9 mouse cellular contexts compared by ENCODE assay signal in genomic region chr12:33956576-33957399, GRCm38 (mm10). TPM values are rescaled to one million over a fixed set of nuclear protein-coding genes. Genes with fewer than 3 reads are reported as not detected.
DNase-seq lines count a peak whose midpoint lies in the region; ATAC-seq and TF ChIP-seq lines count a peak whose summit lies in the region.
"Had no signal": no experiment of that assay in that cellular context is flagged by ENCODE, and none has a peak within 500 bp of the region (broad histone marks: within the 10 kb centered on the region; RNA-seq: fewer than 3 reads in every experiment).

No protein-coding gene starts in this region.

- H3K36me3 ChIP-seq in lung, embryonic 15.5 days: no peaks in the 10 kb centered on the region
- no peaks in the 10 kb centered on the region for H3K36me3 ChIP-seq in heart, embryonic 13.5 days
- no peaks in the 10 kb centered on the region for H3K36me3 ChIP-seq in liver, embryonic 14.5 days (replicated peaks; ENCODE audit: control insufficient read depth, insufficient read depth, low read depth)

- peaks cover 86% of the 10 kb centered on the region for H3K27me3 ChIP-seq in lung, embryonic 15.5 days
- H3K27me3 ChIP-seq in heart, embryonic 13.5 days (replicated peaks): peaks cover 81% of the 10 kb centered on the region
- H3K27me3 ChIP-seq in liver, embryonic 14.5 days (ENCODE audit: control insufficient read depth, insufficient read depth, low read length): peaks cover 66% of the 10 kb centered on the region

- no peak overlapping the region for H3K27ac ChIP-seq in lung, embryonic 15.5 days
- H3K27ac ChIP-seq in brown adipose tissue, adult 24 weeks (replicated peaks; ENCODE audit: low read depth, low read length): peak overlapping the region; percentile 80
- peak overlapping the region; percentile 78 for H3K27ac ChIP-seq in heart, embryonic 13.5 days (replicated peaks)
- no peak overlapping the region for H3K27ac ChIP-seq in liver, embryonic 14.5 days

- peak overlapping the region; percentile 54 for H3K4me3 ChIP-seq in lung, embryonic 15.5 days
- peak overlapping the region; percentile 73 for H3K4me3 ChIP-seq in brown adipose tissue, adult 24 weeks (ENCODE audit: insufficient read depth, low read depth, low read length)
- peak overlapping the region; percentile 78 for H3K4me3 ChIP-seq in heart, embryonic 13.5 days
- peak overlapping the region in 1 of 2 experiments; percentile 12; a peak in 1 of 4 replicates for H3K4me3 ChIP-seq in liver, embryonic 14.5 days (ENCODE audit: insufficient read depth in 1 of 2, low read depth in 2 of 2, low read length in 2 of 2)

- no peak for DNase-seq in lung, postnatal 25 days (ENCODE audit: low spot score)
- DNase-seq in liver, embryonic 14.5 days (ENCODE audit: low read depth in 3 of 3, low spot score in 3 of 3): no peak
- DNase-seq in frontal cortex, adult 2 months (ENCODE audit: extremely low spot score in 1 of 2, low spot score in 1 of 2): no peak
- no peak for DNase-seq in spleen, adult 12 weeks (ENCODE audit: low spot score)

- peaks cover 28% of the 10 kb centered on the region for H3K4me1 ChIP-seq in lung, embryonic 15.5 days
- peaks cover 5% of the 10 kb centered on the region; the same call in 1 of the 2 replicates for H3K4me1 ChIP-seq in brown adipose tissue, adult 24 weeks (ENCODE audit: control insufficient read depth, insufficient read depth, insufficient read length, low read length)
- peaks cover 26% of the 10 kb centered on the region for H3K4me1 ChIP-seq in heart, embryonic 13.5 days
- no peaks in the 10 kb centered on the region for H3K4me1 ChIP-seq in liver, embryonic 14.5 days (replicated peaks; ENCODE audit: control insufficient read depth in 2 of 2, insufficient read depth in 2 of 2, low read length in 1 of 2)

- no peak for TF ChIP-seq CTCF in liver, embryonic 14.5 days (IDR thresholded peaks at IDR 0.05; ENCODE audit: low read depth)

- H3K4me2 ChIP-seq in lung, embryonic 15.5 days: peak overlapping the region; percentile 94
- H3K4me2 ChIP-seq in heart, embryonic 13.5 days: peak overlapping the region; percentile 77
- peak overlapping the region; percentile 50; the same call in 1 of the 2 replicates for H3K4me2 ChIP-seq in liver, embryonic 14.5 days (ENCODE audit: low read depth)

- H3K9ac ChIP-seq in lung, embryonic 15.5 days: no peak overlapping the region
- H3K9ac ChIP-seq in heart, embryonic 13.5 days: peak overlapping the region; percentile 89
- no peak overlapping the region for H3K9ac ChIP-seq in liver, embryonic 14.5 days (replicated peaks)

- no peaks in the 10 kb centered on the region for H3K9me3 ChIP-seq in lung, embryonic 15.5 days
- no peaks in the 10 kb centered on the region for H3K9me3 ChIP-seq in heart, embryonic 13.5 days
- H3K9me3 ChIP-seq in liver, embryonic 14.5 days (ENCODE audit: control insufficient read depth, low read length): no peaks in the 10 kb centered on the region

- WGBS in lung, embryonic 15.5 days: 2% methylated on average over 43 of the region's 43 CpGs
- WGBS in heart, embryonic 13.5 days: 2% methylated on average over 38 of the region's 43 CpGs
- WGBS in liver, embryonic 14.5 days (ENCODE audit: insufficient replicate concordance): 2% methylated on average over 41 of the region's 43 CpGs

- ATAC-seq in lung, embryonic 15.5 days (ENCODE audit: borderline replicate concordance, extremely low read depth, low FRiP score, low TSS enrichment): peak; percentile 47
- ATAC-seq in heart, embryonic 13.5 days (ENCODE audit: extremely low read depth, insufficient number of reproducible peaks, low FRiP score, low TSS enrichment): peak; percentile 49; the same call in 1 of the 2 replicates
- no peak for ATAC-seq in liver, embryonic 14.5 days (ENCODE audit: insufficient read depth)
- no peak for ATAC-seq in granulocyte monocyte progenitor cell, adult 5-6 weeks (replicated peaks; ENCODE audit: poor library complexity, severe bottlenecking)

- no peak for TF ChIP-seq EP300 in liver, embryonic 14.5 days (IDR thresholded peaks at IDR 0.05; ENCODE audit: low read depth)

RNA-seq across cellular contexts. Expression of gene Twist1, which starts 0.7 kb away (rescaled TPM):
- polyA plus RNA-seq in lung, embryonic 15.5 days (2015; fragmentation: Nextera tagmentation; extraction: Ambion mirVana): 1.1 and 1.2 TPM in 2 replicates
- 20.2 and 23.3 TPM in 2 replicates for polyA plus RNA-seq in brown adipose tissue, adult 24 weeks (2012; ENCODE audit: insufficient read depth, insufficient read length, missing spikeins)
- polyA plus RNA-seq in heart, embryonic 13.5 days (2015; fragmentation: Nextera tagmentation; extraction: Ambion mirVana): 4.4 and 4.7 TPM in 2 replicates
- polyA plus RNA-seq in liver, embryonic 14.5 days (2012; rRNA removed): 0.50 and 0.63 TPM in 2 replicates
- 0.06 and 0.09 TPM in 2 replicates for polyA plus RNA-seq in liver, embryonic 14.5 days (2014; fragmentation: Nextera tagmentation; extraction: Ambion mirVana)
- not detected in 2 replicates for total RNA-seq in granulocyte monocyte progenitor cell, adult 5-6 weeks (2014; fragmentation: Nextera tagmentation)
- total RNA-seq in granulocyte monocyte progenitor cell, adult 5-6 weeks (2017): 0.57 TPM in 1 of 2 replicates, not detected in the other
- 0.95 and 1.1 TPM in 2 replicates for polyA plus RNA-seq in frontal cortex, adult 2 months (2012; rRNA removed)
- total RNA-seq: neutrophil, adult 5-6 weeks had no signal

RNA-seq across cellular contexts. Expression of gene Ferd3l, which starts 28.6 kb away (rescaled TPM):
- polyA plus RNA-seq in lung, embryonic 15.5 days (2015; fragmentation: Nextera tagmentation; extraction: Ambion mirVana): not detected in 2 replicates
- polyA plus RNA-seq in brown adipose tissue, adult 24 weeks (2012; ENCODE audit: insufficient read depth, insufficient read length, missing spikeins): not detected in 2 replicates
- polyA plus RNA-seq in heart, embryonic 13.5 days (2015; fragmentation: Nextera tagmentation; extraction: Ambion mirVana): not detected in 2 replicates
- polyA plus RNA-seq in liver, embryonic 14.5 days (2012; rRNA removed): not detected in 2 replicates
- not detected in 2 replicates for polyA plus RNA-seq in liver, embryonic 14.5 days (2014; fragmentation: Nextera tagmentation; extraction: Ambion mirVana)
- not detected in 2 replicates for total RNA-seq in granulocyte monocyte progenitor cell, adult 5-6 weeks (2014; fragmentation: Nextera tagmentation)
- not detected in 2 replicates for total RNA-seq in granulocyte monocyte progenitor cell, adult 5-6 weeks (2017)
- not detected in 2 replicates for polyA plus RNA-seq in frontal cortex, adult 2 months (2012; rRNA removed)
- total RNA-seq: neutrophil, adult 5-6 weeks had no signal

Comparison
In these comparisons a context has a peak if more than half of its experiments do, and no peak if none do; other contexts are left out.
1. ATAC-seq: peak in lung, embryonic 15.5 days (single experiment) and heart, embryonic 13.5 days (single experiment); none in liver, embryonic 14.5 days (single experiment) and granulocyte monocyte progenitor cell, adult 5-6 weeks (single experiment).
2. H3K27ac ChIP-seq: peak in brown adipose tissue, adult 24 weeks (single experiment) and heart, embryonic 13.5 days (single experiment); none in lung, embryonic 15.5 days (single experiment) and liver, embryonic 14.5 days (single experiment).
3. Peak in every context shown above with its lines, with median percentiles within 50 percentile points of each other: H3K4me2 ChIP-seq.